Mouse (Mus musculus): Measurements from ENCODE around the gene Rictor.

DNA sequence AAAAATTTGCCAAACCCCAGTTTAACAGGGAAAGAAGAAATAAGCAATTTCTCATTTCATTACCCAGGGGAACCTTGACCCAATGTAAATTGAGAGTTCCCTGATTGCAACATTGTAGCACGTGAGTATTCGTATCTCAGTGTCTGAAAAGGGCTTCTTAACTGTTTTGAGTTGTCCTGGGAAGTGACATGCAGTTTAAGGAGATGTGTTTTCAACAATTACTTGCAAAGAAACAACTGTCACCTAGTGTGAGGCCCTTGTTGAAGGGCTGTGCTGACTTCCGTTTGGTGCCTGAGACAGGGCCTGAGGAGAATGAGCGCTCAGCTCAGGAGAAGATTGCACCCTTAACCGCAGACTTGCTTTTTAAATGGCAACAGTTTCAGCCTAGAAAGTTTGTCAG, 24.9 kb downstream of the Rictor start:
- TF ChIP-seq CTCF (IDR thresholded peaks at IDR 0.05; ENCODE audit: borderline replicate concordance, insufficient read depth, low read depth, low read length) = no peak
- no peak for TF ChIP-seq POLR2A (IDR thresholded peaks at IDR 0.05; ENCODE audit: borderline replicate concordance, insufficient read depth, low read length)
